Comparison of ENCODE assay signal across 20 mouse cellular contexts in genomic region chr3:116826471-116827215, GRCm38 (mm10). TPM values are rescaled to one million over a fixed set of nuclear protein-coding genes. Genes with fewer than 3 reads are reported as not detected.
DNase-seq lines count a peak whose midpoint lies in the region; ATAC-seq lines count a peak whose summit lies in the region.
"Had no signal": no experiment of that assay in that cellular context is flagged by ENCODE, and none has a peak within 500 bp of the region (broad histone marks: within the 10 kb centered on the region; RNA-seq: fewer than 3 reads in every experiment).

No protein-coding gene starts in this region.

- WGBS in limb, embryonic 13.5 days, result 62% methylated on average over 4 of the region's 4 CpGs
- 85% methylated on average over 4 of the region's 4 CpGs for WGBS in limb, embryonic 10.5 days

- no peaks in the 10 kb centered on the region for H3K27me3 ChIP-seq in limb, embryonic 13.5 days
- no peaks in the 10 kb centered on the region for H3K27me3 ChIP-seq in limb, embryonic 10.5 days (ENCODE audit: low read depth, poor library complexity, severe bottlenecking)
- H3K27me3 ChIP-seq: embryonic facial prominence, embryonic 15.5 days; heart, embryonic 12.5 days; hindbrain, embryonic 15.5 days had no signal

- no peak overlapping the region for H3K27ac ChIP-seq in limb, embryonic 13.5 days
- no peak overlapping the region for H3K27ac ChIP-seq in limb, embryonic 10.5 days
- H3K27ac ChIP-seq: embryonic facial prominence, embryonic 15.5 days; forebrain, embryonic 10.5 days; hindbrain, embryonic 15.5 days had no signal

- H3K4me2 ChIP-seq in limb, embryonic 13.5 days (replicated peaks), result no peak overlapping the region
- H3K4me2 ChIP-seq: embryonic facial prominence, embryonic 15.5 days; heart, embryonic 12.5 days; hindbrain, embryonic 15.5 days had no signal

- no peaks in the 10 kb centered on the region for H3K4me1 ChIP-seq in limb, embryonic 13.5 days
- H3K4me1 ChIP-seq in limb, embryonic 10.5 days, result no peaks in the 10 kb centered on the region
- H3K4me1 ChIP-seq: embryonic facial prominence, embryonic 15.5 days; forebrain, embryonic 10.5 days; heart, embryonic 12.5 days; hindbrain, embryonic 15.5 days had no signal

- H3K36me3 ChIP-seq in limb, embryonic 13.5 days, result no peaks in the 10 kb centered on the region
- no peaks in the 10 kb centered on the region for H3K36me3 ChIP-seq in limb, embryonic 10.5 days
- H3K36me3 ChIP-seq: embryonic facial prominence, embryonic 15.5 days; forebrain, embryonic 10.5 days; heart, embryonic 12.5 days; hindbrain, embryonic 15.5 days had no signal

- no peak overlapping the region for H3K4me3 ChIP-seq in limb, embryonic 13.5 days
- no peak overlapping the region for H3K4me3 ChIP-seq in limb, embryonic 10.5 days
- H3K4me3 ChIP-seq: embryonic facial prominence, embryonic 15.5 days; erythroblast, embryonic 14.5 days; forebrain, embryonic 10.5 days; heart, embryonic 12.5 days; hindbrain, embryonic 15.5 days had no signal

- DNase-seq in gastrocnemius, adult 18-20 months (ENCODE audit: low spot score), result peak; percentile 62
- no peak for DNase-seq in gastrocnemius, postnatal 10 days
- no peak for DNase-seq in limb, embryonic 10.5 days (ENCODE audit: low spot score)
- DNase-seq in adipocyte (ENCODE audit: low spot score), result peak; percentile 43
- no peak for DNase-seq in ovary, postnatal 36 days (ENCODE audit: low spot score)
- DNase-seq in adrenal gland, postnatal 25 days, result no peak
- DNase-seq: adrenal gland, postnatal 10 days; cerebellum, adult 18-20 months; cerebellum, adult 9-11 months; cerebellum, postnatal 36 days; gastrocnemius, postnatal 14 days; heart, adult 18-20 months had no signal

- no peak overlapping the region for H3K9ac ChIP-seq in limb, embryonic 13.5 days
- H3K9ac ChIP-seq: embryonic facial prominence, embryonic 15.5 days; heart, embryonic 12.5 days; hindbrain, embryonic 15.5 days had no signal

- no peaks in the 10 kb centered on the region for H3K9me3 ChIP-seq in limb, embryonic 13.5 days
- H3K9me3 ChIP-seq in limb, embryonic 10.5 days (replicated peaks), result no peaks in the 10 kb centered on the region
- H3K9me3 ChIP-seq: embryonic facial prominence, embryonic 15.5 days; forebrain, embryonic 10.5 days; hindbrain, embryonic 15.5 days had no signal

- peak; percentile 48 for ATAC-seq in limb, embryonic 13.5 days (ENCODE audit: low FRiP score, low read depth)
- ATAC-seq: forebrain, embryonic 14.5 days; intestine, embryonic 16.5 days had no signal

RNA-seq across cellular contexts. Expression of gene Agl, which starts 18.7 kb away (rescaled TPM):
- total RNA-seq in gastrocnemius, adult 18-20 months (2021), result 100 to 1,000 TPM; 606 to 681 TPM
- total RNA-seq in gastrocnemius, postnatal 10 days (2021), result 100 to 1,000 TPM; 369 to 472 TPM
- polyA plus RNA-seq in limb, embryonic 13.5 days (2015; fragmentation: Nextera tagmentation; extraction: Ambion mirVana), result 20.3 and 21.1 TPM in 2 replicates
- 6.4 and 7.3 TPM in 2 replicates for polyA plus RNA-seq in limb, embryonic 10.5 days (2016; fragmentation: Nextera tagmentation; extraction: Ambion mirVana)
- total RNA-seq in adrenal gland, postnatal 25 days (2021), result 50.5 and 57.7 TPM in 2 replicates
- polyA plus RNA-seq: erythroblast, embryonic 14.5 days had no signal

RNA-seq across cellular contexts. Expression of gene Frrs1, which starts 32.6 kb away (rescaled TPM):
- total RNA-seq in gastrocnemius, adult 18-20 months (2021), result 1 to 10 TPM; 1.9 to 2.3 TPM
- 1 to 10 TPM; 1.9 to 2.8 TPM for total RNA-seq in gastrocnemius, postnatal 10 days (2021)
- 10.9 and 11.4 TPM in 2 replicates for polyA plus RNA-seq in limb, embryonic 13.5 days (2015; fragmentation: Nextera tagmentation; extraction: Ambion mirVana)
- 12.7 and 14.3 TPM in 2 replicates for polyA plus RNA-seq in limb, embryonic 10.5 days (2016; fragmentation: Nextera tagmentation; extraction: Ambion mirVana)
- 22.6 and 31.4 TPM in 2 replicates for total RNA-seq in adrenal gland, postnatal 25 days (2021)

Comparison
In these comparisons a context has a peak if more than half of its experiments do, and no peak if none do; other contexts are left out.
1. DNase-seq: peak in gastrocnemius, adult 18-20 months (single experiment) and adipocyte (single experiment); none in gastrocnemius, postnatal 10 days (single experiment), limb, embryonic 10.5 days (single experiment), ovary, postnatal 36 days (single experiment) and adrenal gland, postnatal 25 days (single experiment).